Mouse (Mus musculus) effector memory CD4-positive, alpha-beta T cell, adult 7 months (primary cell): ENCODE results near the gene Sipa1. TPM values are rescaled to one million over a fixed set of nuclear protein-coding genes. Genes with fewer than 3 reads are reported as not detected.

Source experiments
- polyA plus RNA-seq: library from polyadenylated mRNA; unstranded; fragments of 100-300 nt; shearing (Covaris generic); gene quantifications from one replicate; pipeline ENCODE4 v1.2.1, GENCODE M21; 2017

The Sipa1 gene
- polyA plus RNA-seq = 216 TPM

GRCm38 (mm10) chr19:5662981-5663913, at the start of gene Sipa1:
Gene Sipa1 (minus strand): TSS chr19:5663707.

GRCm38 (mm10) chr19:5704163-5704800, 40.8 kb upstream of the Sipa1 start, which contains the start of gene Kcnk7:
Gene Kcnk7 (plus strand): TSS chr19:5704367.

GRCm38 (mm10) chr19:5688200-5689087, 24.9 kb upstream of the Sipa1 start, which contains the start of the genes Map3k11 and Pcnx3:
Gene Map3k11 (plus strand): TSS chr19:5688742.
Gene Pcnx3 (minus strand): TSS chr19:5688908.

GRCm38 (mm10) chr19:5637069-5638047, 26.1 kb downstream of the Sipa1 start, which contains the start of gene Rela:
Gene Rela (plus strand): TSS chr19:5637483.

GRCm38 (mm10) chr19:5609547-5610404, 53.7 kb downstream of the Sipa1 start, which contains the start of gene Kat5:
Gene Kat5 (minus strand): TSS chr19:5610237.

GRCm38 (mm10) chr19:5601752-5602541, 61.6 kb downstream of the Sipa1 start, which contains the start of gene Rnaseh2c:
Gene Rnaseh2c (plus strand): TSS chr19:5601873.

Other genes starting within 250 kb of the Sipa1 start
- gene Drap1, start 238.7 kb downstream of the Sipa1 start, polyA plus RNA-seq = 180 TPM
- 23.6 TPM for gene AI837181, start 238.6 kb downstream of the Sipa1 start, polyA plus RNA-seq
- gene Fosl1, start 216.2 kb downstream of the Sipa1 start, polyA plus RNA-seq = not detected
- 5.7 TPM for gene Ccdc85b, start 205.8 kb downstream of the Sipa1 start, polyA plus RNA-seq
- 59.4 TPM for gene Fibp, start 203.1 kb downstream of the Sipa1 start, polyA plus RNA-seq
- 473 TPM for gene Ctsw, start 195.2 kb downstream of the Sipa1 start, polyA plus RNA-seq
- 2.7 TPM for gene Efemp2, start 189.8 kb downstream of the Sipa1 start, polyA plus RNA-seq
- gene Mus81, start 175.3 kb downstream of the Sipa1 start, polyA plus RNA-seq = 18.9 TPM
- 2,966 TPM for gene Cfl1, start 173.3 kb downstream of the Sipa1 start, polyA plus RNA-seq
- 0.38 TPM for gene 1700020D05Rik, start 159.9 kb downstream of the Sipa1 start, polyA plus RNA-seq
- 3.2 TPM for gene Snx32, start 153.2 kb downstream of the Sipa1 start, polyA plus RNA-seq
- gene Ovol1, start 103.1 kb downstream of the Sipa1 start, polyA plus RNA-seq = 0.17 TPM
- gene Ap5b1, start 95.7 kb downstream of the Sipa1 start, polyA plus RNA-seq = 9.9 TPM
- 106 TPM for gene Rnaseh2c, start 61.8 kb downstream of the Sipa1 start, polyA plus RNA-seq
- 87.0 TPM for gene Kat5, start 53.5 kb downstream of the Sipa1 start, polyA plus RNA-seq
- gene Rela, start 26.2 kb downstream of the Sipa1 start, polyA plus RNA-seq = 333 TPM
- gene Map3k11, start 25.0 kb upstream of the Sipa1 start, polyA plus RNA-seq = 60.9 TPM
- 38.2 TPM for gene Pcnx3, start 25.2 kb upstream of the Sipa1 start, polyA plus RNA-seq
- gene Kcnk7, start 40.7 kb upstream of the Sipa1 start, polyA plus RNA-seq = 5.8 TPM
- 53.7 TPM for gene Ehbp1l1, start 62.6 kb upstream of the Sipa1 start, polyA plus RNA-seq
- 83.2 TPM for gene Fam89b, start 65.9 kb upstream of the Sipa1 start, polyA plus RNA-seq
- 0.33 TPM for gene Ltbp3, start 77.2 kb upstream of the Sipa1 start, polyA plus RNA-seq
- 62.6 TPM for gene Scyl1, start 107.7 kb upstream of the Sipa1 start, polyA plus RNA-seq
- 120 TPM for gene Frmd8, start 211.6 kb upstream of the Sipa1 start, polyA plus RNA-seq
- gene Slc25a45, start 214.1 kb upstream of the Sipa1 start, polyA plus RNA-seq = 21.1 TPM
- 0.30 TPM for gene Tigd3, start 230.4 kb upstream of the Sipa1 start, polyA plus RNA-seq
- 126 TPM for gene Dpf2, start 249.3 kb upstream of the Sipa1 start, polyA plus RNA-seq